Mouse (Mus musculus) C2C12 (cell line): ENCODE measurements around the gene Chtop.

Source experiments
- CEBPB ChIP-seq: IDR thresholded peaks from one replicate; pipeline ENCODE4 v1.6.1; 2011; ENCODE audit warnings: low read depth, mild to moderate bottlenecking, control low read depth, moderate library complexity
- CTCF ChIP-seq: IDR thresholded peaks from one replicate; pipeline ENCODE4 v1.5.1; 2011; ENCODE audit not compliant: control insufficient read depth, insufficient read depth, insufficient read length
- FOSL1 ChIP-seq: IDR thresholded peaks from one replicate; pipeline ENCODE4 v1.8.0; 2011; ENCODE audit warnings: mild to moderate bottlenecking, low read length; ENCODE audit not compliant: poor library complexity, insufficient read depth, severe bottlenecking
- MAX ChIP-seq: IDR thresholded peaks from one replicate; pipeline ENCODE4 v1.6.1; 2011; ENCODE audit warnings: mild to moderate bottlenecking, control low read depth
- MYOD1 ChIP-seq: IDR thresholded peaks from one replicate; pipeline ENCODE4 v1.6.1; 2011; ENCODE audit warnings: low read depth; ENCODE audit not compliant: control insufficient read depth, insufficient read length
- MYOG ChIP-seq: IDR thresholded peaks from one replicate; pipeline ENCODE4 v1.6.1; 2011; ENCODE audit not compliant: control insufficient read depth, insufficient read length; ENCODE audit errors: extremely low read depth
- USF1 ChIP-seq: IDR thresholded peaks from one replicate; pipeline ENCODE4 v1.6.1; 2011; ENCODE audit warnings: low read depth, mild to moderate bottlenecking, control low read depth, moderate library complexity

GRCm38 (mm10) chr3:90490696-90491256 lies 18.5 kb downstream of the Chtop start, which contains the start of gene Snapin:
- TF ChIP-seq MYOD1 (no peak), CTCF (peak; percentile 95), MYOG (no peak), MAX (no peak), CEBPB (no peak), FOSL1 (no peak), USF1 (no peak)
